Mouse (Mus musculus) E14TG2a.4 (cell line): Measurements from ENCODE around the gene Clptm1.

ENCODE experiments used
- H3K27me3 ChIP-seq: 2 replicates; pipeline ENCODE4 v1.6.1; 2014; ENCODE audit warnings: low read length, control low read depth; ENCODE audit not compliant: insufficient read depth
- H3K36me3 ChIP-seq: 2 replicates; pipeline ENCODE4 v1.6.1; 2014; ENCODE audit warnings: low read length, control low read depth; ENCODE audit not compliant: insufficient read depth
- H3K4me1 ChIP-seq: replicated peaks from 2 replicates; pipeline ENCODE4 v1.6.1; 2014; ENCODE audit warnings: low read depth, low read length, control low read depth
- H3K4me3 ChIP-seq: replicated peaks from 2 replicates; pipeline ENCODE4 v1.5.1; 2014; ENCODE audit warnings: mild to moderate bottlenecking, low read length
- H3K9me3 ChIP-seq: 2 replicates; pipeline ENCODE4 v1.6.1; 2014; ENCODE audit warnings: low read length, control low read depth
- CTCF ChIP-seq: conservative IDR thresholded peaks from 2 replicates; pipeline ENCODE4 v1.5.1; 2014; ENCODE audit warnings: low read length
- NANOG ChIP-seq: IDR thresholded peaks from 2 replicates; pipeline ENCODE4 v1.6.1; 2014; ENCODE audit warnings: borderline replicate concordance, low read length, mixed read lengths
- POU5F1 ChIP-seq: IDR thresholded peaks from 2 replicates; pipeline ENCODE4 v1.6.1; 2014; ENCODE audit warnings: low read length, borderline replicate concordance

The Clptm1 gene

GRCm38 (mm10) chr7:19701069-19701761 is 36.4 kb upstream of the Clptm1 start:
- Histone ChIP-seq H3K27me3 (no peaks in the 10 kb centered on the region), H3K36me3 (peaks cover 71% of the 10 kb centered on the region), H3K4me1 (peaks cover 75% of the 10 kb centered on the region), H3K4me3 (peak overlapping the region; percentile 86), H3K9me3 (no peaks in the 10 kb centered on the region)
- peak; percentile 30 for TF ChIP-seq CTCF
- no peak for TF ChIP-seq NANOG

DNA sequence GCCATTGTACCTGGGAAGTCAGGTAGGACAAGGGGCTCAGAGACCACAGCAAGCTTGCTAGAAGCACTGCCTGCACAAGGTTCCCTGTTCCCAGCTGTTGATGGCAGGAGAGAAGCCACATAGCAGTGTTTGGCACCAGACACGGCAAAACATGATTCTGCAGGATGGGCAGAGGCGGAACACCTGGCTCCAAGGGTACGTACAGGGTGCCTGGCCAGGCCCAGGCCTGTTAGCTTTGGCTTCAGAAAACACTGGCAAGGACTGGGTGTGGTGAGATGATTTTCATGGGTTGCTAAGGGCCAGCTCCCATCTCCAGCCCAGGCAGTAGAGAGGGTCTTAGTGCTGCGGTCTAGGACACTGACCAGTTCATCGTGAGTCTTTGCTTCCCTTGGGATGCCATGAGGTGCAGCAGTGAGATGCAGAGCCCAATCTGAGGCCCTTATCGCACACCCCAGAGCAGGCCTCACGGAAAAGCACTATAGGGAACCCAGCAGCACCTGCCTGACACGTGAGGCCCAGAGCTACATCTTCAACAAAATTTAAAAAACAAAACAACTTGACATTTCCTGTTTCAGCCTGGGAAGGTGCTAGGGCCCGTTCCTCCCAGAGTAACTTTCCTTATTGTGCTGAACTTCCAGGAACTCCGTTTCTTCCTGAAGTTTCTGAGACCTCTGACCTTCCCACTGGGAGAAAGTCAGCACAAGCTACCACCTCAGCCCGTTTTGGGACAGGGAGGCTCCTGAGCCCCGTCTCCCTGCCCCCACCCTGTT is 35.7 kb upstream of the Clptm1 start:
- Histone ChIP-seq H3K36me3 (peaks cover 72% of the 10 kb centered on the region), H3K9me3 (no peaks in the 10 kb centered on the region), H3K4me3 (peak overlapping the region; percentile 86), H3K27me3 (no peaks in the 10 kb centered on the region), H3K4me1 (peaks cover 82% of the 10 kb centered on the region)
- TF ChIP-seq CTCF (no peak), NANOG (no peak), POU5F1 (no peak)

DNA sequence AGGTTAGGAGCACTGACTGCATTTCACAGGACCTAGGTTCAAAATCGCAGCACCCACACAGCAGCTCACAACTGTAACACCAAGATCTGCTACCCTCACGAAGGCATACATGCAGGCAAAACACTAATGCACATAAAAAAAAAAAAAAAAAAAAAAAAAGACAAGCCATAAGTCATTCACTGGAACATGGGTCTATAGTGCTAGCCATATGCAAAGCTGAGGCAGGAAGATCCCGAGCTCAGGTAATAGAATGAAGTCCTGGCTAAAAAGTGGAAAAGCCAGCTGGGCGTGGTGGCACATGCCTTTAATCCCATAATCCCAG is 35.0 kb upstream of the Clptm1 start:
- Histone ChIP-seq H3K4me1 (peaks cover 84% of the 10 kb centered on the region), H3K27me3 (no peaks in the 10 kb centered on the region), H3K4me3 (peak overlapping the region; percentile 86), H3K9me3 (no peaks in the 10 kb centered on the region), H3K36me3 (peaks cover 66% of the 10 kb centered on the region)
- TF ChIP-seq NANOG (no peak), CTCF (no peak), POU5F1 (no peak)

DNA sequence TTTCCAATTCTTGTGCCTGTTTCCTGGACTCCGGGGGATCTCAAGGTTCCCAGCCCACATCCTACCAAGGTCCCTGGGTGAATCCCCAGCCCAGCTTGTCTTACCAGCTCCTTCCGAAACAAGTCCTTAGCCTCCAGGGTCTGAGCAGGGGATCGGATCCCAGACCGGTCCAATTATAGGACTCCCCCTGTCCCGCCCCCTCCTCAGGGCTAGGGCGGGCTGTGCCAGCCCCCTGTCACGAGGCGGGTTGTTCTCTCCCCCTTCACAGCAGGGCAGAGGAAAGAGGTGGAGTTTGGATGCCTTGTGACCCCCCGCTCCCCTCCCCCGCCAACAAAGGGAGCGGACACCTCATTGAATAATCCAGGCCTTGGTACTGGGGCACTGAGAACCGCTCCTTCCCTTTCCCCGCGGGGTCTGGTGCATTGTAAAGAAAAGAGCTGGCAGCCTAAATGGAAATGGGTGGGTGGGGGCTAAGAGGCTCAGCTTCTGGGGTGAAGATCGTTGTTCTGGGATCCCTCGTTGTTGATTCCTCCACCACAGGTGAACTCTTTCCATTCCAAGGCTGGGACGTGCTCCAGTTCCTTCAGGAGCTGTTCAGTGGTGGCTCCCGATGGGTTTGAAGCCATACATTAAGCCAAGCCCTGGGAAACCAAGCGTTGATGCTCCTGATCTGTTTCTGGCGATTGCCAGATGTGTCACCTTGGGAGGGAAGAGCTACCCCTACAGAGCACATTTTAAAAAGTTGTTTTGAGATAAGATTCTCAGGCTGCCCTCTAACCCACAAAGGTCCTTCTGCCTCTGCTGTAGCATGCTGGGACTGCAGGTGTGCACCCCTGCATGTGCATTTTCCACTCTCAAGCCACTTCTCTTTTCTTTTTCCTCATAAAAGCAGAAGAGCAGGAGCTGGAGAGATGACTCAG is 34.3 kb upstream of the Clptm1 start, which contains the start of gene Apoe:
Gene Apoe, minus strand, starts transcription at position 282 of the 920 bp plus-strand sequence.
- H3K36me3 ChIP-seq: peaks cover 59% of the 10 kb centered on the region
- peak within 1 kb of the TSS; percentile 86 for H3K4me3 ChIP-seq
- no peaks in the 10 kb centered on the region for H3K9me3 ChIP-seq
- TF ChIP-seq CTCF (no peak), NANOG (0 out of 2 replicates have a peak, but pooled peaks have one; percentile 17)
- no peaks in the 10 kb centered on the region for H3K27me3 ChIP-seq
- peaks cover 84% of the 10 kb centered on the region for H3K4me1 ChIP-seq

DNA sequence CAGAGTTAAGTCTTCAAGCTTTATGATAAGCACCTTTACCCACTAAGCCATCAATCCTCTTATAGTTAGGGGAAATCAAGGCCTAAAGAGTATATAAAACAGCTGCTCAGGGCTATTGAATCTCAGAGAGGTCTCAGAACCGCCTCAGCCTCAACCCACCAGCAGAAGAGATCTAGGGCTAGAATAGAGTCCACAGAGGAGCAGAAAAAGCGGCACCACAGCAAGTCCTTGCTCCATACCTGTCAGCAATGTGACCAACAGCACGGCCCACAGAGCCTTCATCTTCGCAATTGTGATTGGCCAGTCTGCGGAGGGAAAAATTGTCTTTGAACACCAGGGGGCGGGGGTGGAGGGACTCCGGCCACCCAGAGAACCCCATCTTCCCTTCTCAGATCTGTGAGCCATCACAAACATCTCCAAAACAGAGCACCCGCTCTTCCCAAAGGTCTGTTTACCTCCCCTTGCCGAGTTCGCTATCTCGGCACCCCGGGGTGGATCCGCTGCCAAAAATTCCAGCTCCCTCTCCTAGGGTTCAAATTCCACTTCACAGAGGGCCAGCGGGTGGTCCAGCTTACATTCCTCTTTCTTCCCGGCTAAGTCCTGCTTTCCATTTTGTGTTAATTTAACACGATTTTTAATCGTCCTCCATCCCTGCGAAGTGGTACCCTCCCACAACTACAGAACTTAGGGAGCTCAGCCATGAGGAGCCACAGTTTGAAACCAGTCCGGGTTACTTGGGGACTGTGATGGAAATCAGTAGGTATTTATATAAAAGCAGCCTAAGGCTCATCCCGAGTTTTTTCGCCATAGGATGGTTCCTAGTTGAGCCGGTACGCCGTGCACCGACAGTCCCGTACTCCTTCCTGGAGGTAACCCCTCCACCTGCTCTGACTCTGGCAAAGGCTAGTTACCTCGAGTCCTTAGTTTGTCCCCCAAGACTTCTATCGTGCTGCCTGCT is 33.4 kb upstream of the Clptm1 start:
- Histone ChIP-seq H3K4me1 (peaks cover 84% of the 10 kb centered on the region), H3K36me3 (peaks cover 50% of the 10 kb centered on the region), H3K9me3 (no peaks in the 10 kb centered on the region), H3K27me3 (no peaks in the 10 kb centered on the region), H3K4me3 (peak overlapping the region; percentile 86)
- TF ChIP-seq POU5F1: no peak
- peak; percentile 23; the same call in 1 of the 2 replicates for TF ChIP-seq CTCF

- Histone ChIP-seq H3K4me1 (peaks cover 80% of the 10 kb centered on the region), H3K27me3 (no peaks in the 10 kb centered on the region), H3K4me3 (peak overlapping the region; percentile 86), H3K9me3 (no peaks in the 10 kb centered on the region), H3K36me3 (peaks cover 32% of the 10 kb centered on the region)
- 0 out of 2 replicates have a peak, but pooled peaks have one; percentile 8 for TF ChIP-seq CTCF
- TF ChIP-seq NANOG: no peak
- TF ChIP-seq POU5F1: no peak
These were observed 31.6 kb upstream of the Clptm1 start for GRCm38 (mm10) chr7:19696336-19696873.

GRCm38 (mm10) chr7:19695881-19696280 is 31.0 kb upstream of the Clptm1 start:
- Histone ChIP-seq H3K9me3 (no peaks in the 10 kb centered on the region), H3K36me3 (peaks cover 30% of the 10 kb centered on the region), H3K4me1 (peaks cover 82% of the 10 kb centered on the region), H3K27me3 (no peaks in the 10 kb centered on the region), H3K4me3 (peak overlapping the region; percentile 86)
- TF ChIP-seq NANOG: no peak
- no peak for TF ChIP-seq CTCF
- no peak for TF ChIP-seq POU5F1
